Mouse (Mus musculus): ENCODE measurements at regions not wholly inside any gene's neighbourhood (a gene's known extent, or its start where the extent isn't known, plus 50 kb on each side); places are given as distances from the start of the nearest gene placed in this dataset.

- no peak for TF ChIP-seq CTCF (IDR thresholded peaks at IDR 0.05; ENCODE audit: borderline replicate concordance, extremely low read depth, insufficient read depth, insufficient read length)
- no peak for TF ChIP-seq POLR2A (IDR thresholded peaks at IDR 0.05; ENCODE audit: borderline replicate concordance, extremely low read depth, insufficient read depth, insufficient read length, poor library complexity, severe bottlenecking)
Observed at GRCm38 (mm10) chr5:28689136-28689535, 222.1 kb upstream of the Shh start.
